Mouse (Mus musculus) megakaryocyte, embryonic 14.5 days (primary cell): ENCODE measurements around the gene Dus1l.

Source experiments
- FLI1 ChIP-seq: IDR thresholded peaks from 2 replicates; pipeline ENCODE4 v1.6.1; 2012; ENCODE audit warnings: low read length, inconsistent platforms, mixed read lengths
- GATA1 ChIP-seq: IDR thresholded peaks from 3 replicates; pipeline ENCODE4 v1.6.1; 2012; ENCODE audit warnings: mixed read lengths, low read length, inconsistent platforms, borderline replicate concordance

GRCm38 (mm10) chr11:120826016-120826953 is 30.1 kb upstream of the Dus1l start:
- no peak for TF ChIP-seq GATA1
- TF ChIP-seq FLI1: no peak
